Mouse (Mus musculus) ES-E14 (cell line): Measurements from ENCODE around the gene Vmn2r113. TPM values are rescaled to one million over a fixed set of nuclear protein-coding genes. Genes with fewer than 3 reads are reported as not detected.
"Not testable (repeated sequence)": the region's sequence is repeated elsewhere in the genome, so short reads cannot be mapped to it uniquely, and the experiment has no call there.

Experiments
- DNase-seq: peaks from one replicate; pipeline ENCODE4 v3.0.0-alpha.2; 2013; ENCODE audit warnings: low read depth, low spot score
- H3K27ac ChIP-seq: 2 replicates; pipeline ENCODE4 v1.5.1; 2012; ENCODE audit warnings: low read depth, mild to moderate bottlenecking, low read length, moderate library complexity, mixed read lengths; ENCODE audit not compliant: poor library complexity, insufficient read depth, severe bottlenecking
- H3K36me3 ChIP-seq: 2 replicates; pipeline ENCODE4 v1.6.1; 2012; ENCODE audit warnings: mild to moderate bottlenecking, low read length, moderate library complexity, mixed read lengths; ENCODE audit not compliant: control insufficient read depth, poor library complexity, insufficient read depth, severe bottlenecking
- H3K4me1 ChIP-seq, 2 experiments: fragments of 150-350 bp in 1 of 2; sonication (generic) in 1 of 2; 2 replicates each; pipeline ENCODE4 v1.6.1; 2012; ENCODE audit warnings: low read length in 2 of 2, mild to moderate bottlenecking in 1 of 2, mixed read lengths in 1 of 2; ENCODE audit not compliant: control insufficient read depth in 2 of 2, insufficient read depth in 2 of 2, poor library complexity in 1 of 2
- H3K4me3 ChIP-seq, 2 experiments: fragments of 150-350 bp in 1 of 2; sonication (generic) in 1 of 2; 2 replicates each; pipeline ENCODE4 v1.5.1; 2012; ENCODE audit warnings: low read length in 2 of 2, low read depth in 1 of 2, mild to moderate bottlenecking in 1 of 2, mixed read lengths in 1 of 2; ENCODE audit not compliant: insufficient read depth in 1 of 2, poor library complexity in 1 of 2, severe bottlenecking in 1 of 2
- H3K9ac ChIP-seq: 2 replicates; pipeline ENCODE4 v1.6.1; 2012; ENCODE audit warnings: low read depth, mild to moderate bottlenecking, low read length, mixed read lengths; ENCODE audit not compliant: poor library complexity, insufficient read depth, severe bottlenecking
- H3K9me3 ChIP-seq: fragments of 150-350 bp; sonication (generic); 2 replicates; pipeline ENCODE4 v1.6.1; 2012; ENCODE audit warnings: low read depth, mild to moderate bottlenecking, low read length; ENCODE audit not compliant: control insufficient read depth, insufficient read depth
- in situ Hi-C, 2 experiments: fragments of 600-800 bp; cut with MboI; formaldehyde crosslinking; loops; one replicate each; pipeline ENCODE4 v1.15.1; 2025; ENCODE audit warnings: low sequenced_read_pairs in 2 of 2, inconsistent platforms in 1 of 2; ENCODE audit not compliant: unreplicated experiment in 2 of 2
- total RNA-seq: library from RNA; depleted of rRNA; stranded (reverse); fragments of 300-350 nt; gene quantifications from 2 replicates; pipeline ENCODE4 v1.2.3, GENCODE M21; 2012; rRNA removed

Gene Vmn2r113
- total RNA-seq = under 0.01 and 0.04 TPM in 2 replicates

DNA sequence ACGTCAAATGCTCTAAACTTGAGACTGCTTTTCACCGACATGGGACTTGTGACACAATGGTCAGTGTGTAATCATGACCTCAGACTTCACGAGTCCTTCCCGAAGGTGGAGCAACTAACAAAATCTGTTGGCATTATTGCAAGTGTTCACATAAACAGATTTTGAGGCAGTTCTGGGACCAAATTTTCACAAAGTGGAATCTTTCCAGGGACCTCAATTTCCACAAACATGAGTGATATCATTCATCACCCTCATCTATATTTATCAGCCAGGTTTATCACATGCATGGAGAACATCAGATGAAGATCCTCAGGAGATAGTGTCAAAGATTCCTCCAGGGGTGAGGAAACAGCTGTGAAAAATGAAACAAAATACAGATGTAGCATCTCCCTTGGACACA, at the start of gene Vmn2r113:
Gene Vmn2r113 (plus strand): TSS at position 301 of the 400 bp plus-strand sequence.
- H3K27ac ChIP-seq, H3K9me3 ChIP-seq, H3K36me3 ChIP-seq, in situ Hi-C loops, DNase-seq, H3K9ac ChIP-seq, H3K4me3 ChIP-seq, H3K4me1 ChIP-seq: not testable (repeated sequence)

Other genes starting within 250 kb of the Vmn2r113 start
- 14.2 and 18.2 TPM in 2 replicates for gene Zfp945, start 75.8 kb upstream of the Vmn2r113 start, total RNA-seq
- gene Vmn2r-ps130, start 118.2 kb downstream of the Vmn2r113 start, total RNA-seq = 0.04 TPM in 1 of 2 replicates, not detected in the other